Mouse (Mus musculus): ENCODE measurements around the gene Aldh18a1.

DNA sequence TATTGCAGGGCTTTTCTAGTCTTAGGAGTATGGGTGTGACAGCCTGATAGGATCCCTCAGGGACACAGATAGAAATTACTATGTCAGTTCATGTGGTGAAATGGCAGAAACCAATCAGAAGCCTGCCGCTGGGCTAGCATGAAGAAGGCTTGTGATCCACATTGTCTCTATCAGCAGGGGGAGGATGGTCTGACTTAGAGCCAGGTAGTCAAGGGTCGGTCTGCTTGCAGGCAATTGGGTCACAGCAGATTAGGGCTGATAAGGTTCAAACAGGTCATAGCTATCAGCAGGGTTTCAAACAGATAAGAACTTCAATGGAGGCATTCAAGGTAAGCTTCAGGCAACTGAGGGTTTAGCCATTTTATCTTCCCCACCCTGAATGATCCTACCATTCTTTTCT, 7.4 kb downstream of the Aldh18a1 start:
- no peak for TF ChIP-seq CTCF (IDR thresholded peaks at IDR 0.05; ENCODE audit: low read depth, low read length)
- TF ChIP-seq EP300 (IDR thresholded peaks at IDR 0.05; ENCODE audit: insufficient read depth, low read depth, low read length), result no peak
- no peak for TF ChIP-seq POLR2A (IDR thresholded peaks at IDR 0.05; ENCODE audit: insufficient read depth, low read length)

Data from ES-Bruce4 (cell line).